Mouse (Mus musculus): ENCODE measurements around the gene P2ry10b.

P2ry10b gene

GRCm38 (mm10) chrX:107148681-107149080, at the start of gene P2ry10b:
Gene P2ry10b, plus strand, starts transcription at chrX:107148927.
- DNase-seq, result no peak

- no peak for DNase-seq
Measured at GRCm38 (mm10) chrX:107116333-107116732, 32.4 kb upstream of the P2ry10b start.

- DNase-seq, result no peak
Measured at GRCm38 (mm10) chrX:107116987-107117386, 31.7 kb upstream of the P2ry10b start.

- DNase-seq, result no peak
Measured at GRCm38 (mm10) chrX:107143184-107143583, 5.5 kb upstream of the P2ry10b start.

- DNase-seq, result no peak
Measured at GRCm38 (mm10) chrX:107143930-107144329, 4.8 kb upstream of the P2ry10b start.

GRCm38 (mm10) chrX:107149391-107149993, 765 bp downstream of the P2ry10b start:
- DNase-seq, result no peak

GRCm38 (mm10) chrX:107150027-107150426, 1.3 kb downstream of the P2ry10b start:
- no peak for DNase-seq

GRCm38 (mm10) chrX:107150752-107151515, 2.2 kb downstream of the P2ry10b start:
- no peak for DNase-seq

GRCm38 (mm10) chrX:107156021-107156420, 7.3 kb downstream of the P2ry10b start:
- no peak for DNase-seq

- DNase-seq, result no peak
Measured at GRCm38 (mm10) chrX:107160496-107160895, 11.8 kb downstream of the P2ry10b start.

- DNase-seq, result no peak
Measured at GRCm38 (mm10) chrX:107168281-107168680, 19.6 kb downstream of the P2ry10b start.

GRCm38 (mm10) chrX:107169128-107169527, 20.4 kb downstream of the P2ry10b start:
- DNase-seq, result no peak

- no peak for DNase-seq
Measured at GRCm38 (mm10) chrX:107178742-107179141, 30.0 kb downstream of the P2ry10b start.

GRCm38 (mm10) chrX:107217577-107218090, 68.9 kb downstream of the P2ry10b start:
- DNase-seq, result no peak
